Mouse (Mus musculus): Measurements from ENCODE around the gene Mki67. TPM values are rescaled to one million over a fixed set of nuclear protein-coding genes. Genes with fewer than 3 reads are reported as not detected.

Mki67 gene
- polyA plus RNA-seq, 1 experiment from 2014 or later: 65.6 TPM

DNA sequence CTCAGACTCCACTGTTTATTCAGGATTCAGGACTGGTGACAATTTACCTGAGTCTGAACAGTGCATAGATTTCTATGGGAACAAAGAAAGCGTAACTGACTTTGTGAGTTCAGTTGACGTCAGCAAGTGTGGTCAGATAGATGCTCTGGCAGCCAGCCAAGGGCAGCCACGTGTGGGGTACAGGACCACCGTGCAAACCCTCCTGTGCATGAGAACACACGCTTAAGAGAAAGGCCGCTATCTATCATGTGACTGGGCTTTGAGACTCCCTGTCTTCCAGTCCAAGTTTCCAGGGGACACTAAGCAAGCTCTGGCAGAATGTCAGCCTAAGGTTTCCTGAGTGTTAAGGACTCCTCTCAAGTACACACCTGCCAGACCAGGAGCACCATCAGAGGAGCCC is 30.4 kb upstream of the Mki67 start:
- H3K4me1 ChIP-seq (ENCODE audit: control insufficient read depth, insufficient read depth, low read length): no peaks in the 10 kb centered on the region
- no peak overlapping the region for H3K27ac ChIP-seq (replicated peaks; ENCODE audit: low read depth, low read length)
- no peaks in the 10 kb centered on the region for H3K36me3 ChIP-seq (replicated peaks; ENCODE audit: control insufficient read depth, insufficient read depth, low read depth, low read length)
- DNase-seq (ENCODE audit: low spot score): no peak
- H3K4me3 ChIP-seq (ENCODE audit: low read depth, low read length): no peak overlapping the region
- H3K27me3 ChIP-seq (ENCODE audit: control insufficient read depth, insufficient read depth, low read length): no peaks in the 10 kb centered on the region
- 69% methylated on average over 6 of the region's 6 CpGs for WGBS
- H3K9me3 ChIP-seq (replicated peaks; ENCODE audit: control insufficient read depth, low read length): no peaks in the 10 kb centered on the region
- H3K9ac ChIP-seq (replicated peaks; ENCODE audit: low read length): no peak overlapping the region
- H3K4me2 ChIP-seq (ENCODE audit: low read depth, low read length): no peak overlapping the region
- ATAC-seq (replicated peaks; ENCODE audit: insufficient number of reproducible peaks, low FRiP score, low TSS enrichment, low read depth): no peak

DNA sequence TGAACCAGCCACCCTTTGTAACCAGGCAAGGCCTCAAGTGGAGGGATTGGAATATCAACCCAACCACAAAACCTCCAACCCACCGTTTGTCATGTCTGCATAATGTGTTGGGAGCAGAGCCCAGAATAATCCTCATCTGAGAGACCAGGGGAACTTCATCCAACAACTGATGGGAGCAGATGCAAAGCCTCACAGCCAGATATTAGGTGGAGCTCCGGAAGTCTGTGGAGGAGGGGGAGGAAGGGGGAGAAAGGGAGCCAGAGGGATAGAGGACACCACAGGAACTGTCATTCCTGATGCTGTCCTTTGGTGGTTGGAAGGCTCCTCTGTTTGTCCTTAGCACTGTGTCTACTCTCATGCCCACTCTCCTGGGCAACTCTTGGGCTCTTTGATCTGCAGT is 28.9 kb upstream of the Mki67 start:
- no peak overlapping the region for H3K4me2 ChIP-seq (ENCODE audit: low read depth, low read length)
- WGBS: 85% methylated on average over 2 of the region's 2 CpGs
- no peak overlapping the region for H3K9ac ChIP-seq (replicated peaks; ENCODE audit: low read length)
- H3K4me3 ChIP-seq (ENCODE audit: low read depth, low read length): no peak overlapping the region
- H3K9me3 ChIP-seq (replicated peaks; ENCODE audit: control insufficient read depth, low read length): no peaks in the 10 kb centered on the region
- no peaks in the 10 kb centered on the region for H3K36me3 ChIP-seq (replicated peaks; ENCODE audit: control insufficient read depth, insufficient read depth, low read depth, low read length)
- DNase-seq (ENCODE audit: low spot score): no peak
- H3K4me1 ChIP-seq (ENCODE audit: control insufficient read depth, insufficient read depth, low read length): no peaks in the 10 kb centered on the region
- no peaks in the 10 kb centered on the region for H3K27me3 ChIP-seq (ENCODE audit: control insufficient read depth, insufficient read depth, low read length)
- ATAC-seq (replicated peaks; ENCODE audit: insufficient number of reproducible peaks, low FRiP score, low TSS enrichment, low read depth): no peak
- H3K27ac ChIP-seq (replicated peaks; ENCODE audit: low read depth, low read length): no peak overlapping the region

DNA sequence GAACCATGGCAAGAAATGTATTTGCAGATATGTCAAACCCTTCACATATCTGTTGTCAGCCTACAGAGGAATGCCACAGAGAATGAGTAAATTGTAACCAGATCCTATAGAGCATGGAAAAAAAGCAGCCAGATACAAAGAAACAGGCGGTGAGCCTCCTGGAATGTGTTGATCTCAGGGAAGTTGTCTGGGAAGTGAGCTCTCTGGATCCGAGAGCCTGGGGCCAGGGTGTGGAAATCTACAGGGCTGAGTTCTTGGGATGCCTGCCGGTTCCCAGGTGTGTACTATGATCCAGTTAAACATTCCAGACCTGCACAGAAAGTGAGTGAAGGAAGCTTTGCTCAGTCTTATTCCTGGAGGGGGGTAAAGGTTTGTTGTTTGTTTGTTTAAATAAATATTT is 24.3 kb upstream of the Mki67 start:
- ATAC-seq (replicated peaks; ENCODE audit: insufficient number of reproducible peaks, low FRiP score, low TSS enrichment, low read depth): no peak
- H3K4me3 ChIP-seq (ENCODE audit: low read depth, low read length): no peak overlapping the region
- H3K4me1 ChIP-seq (ENCODE audit: control insufficient read depth, insufficient read depth, low read length): no peaks in the 10 kb centered on the region
- no peak overlapping the region for H3K27ac ChIP-seq (replicated peaks; ENCODE audit: low read depth, low read length)
- H3K9ac ChIP-seq (replicated peaks; ENCODE audit: low read length): no peak overlapping the region
- H3K27me3 ChIP-seq (ENCODE audit: control insufficient read depth, insufficient read depth, low read length): no peaks in the 10 kb centered on the region
- no peak overlapping the region for H3K4me2 ChIP-seq (ENCODE audit: low read depth, low read length)
- peak; percentile 39 for DNase-seq (ENCODE audit: low spot score)
- 26% methylated on average over 3 of the region's 3 CpGs for WGBS
- no peaks in the 10 kb centered on the region for H3K9me3 ChIP-seq (replicated peaks; ENCODE audit: control insufficient read depth, low read length)
- H3K36me3 ChIP-seq (replicated peaks; ENCODE audit: control insufficient read depth, insufficient read depth, low read depth, low read length): no peaks in the 10 kb centered on the region

DNA sequence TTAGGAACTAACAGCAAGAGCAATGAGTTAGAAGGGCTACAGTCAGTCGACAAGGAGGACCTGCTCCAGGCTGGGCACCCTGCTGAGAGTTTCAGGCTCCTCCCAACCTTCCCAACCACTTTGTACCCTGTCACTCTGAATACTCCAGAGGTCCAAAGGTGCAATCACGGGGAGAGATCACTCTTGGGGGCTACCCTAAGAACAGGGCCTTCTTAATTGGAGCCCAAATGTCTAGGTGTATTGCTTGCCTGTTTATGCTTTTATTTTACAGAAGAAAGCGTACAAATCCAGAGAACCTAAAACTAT is 20.4 kb upstream of the Mki67 start:
- H3K36me3 ChIP-seq (replicated peaks; ENCODE audit: control insufficient read depth, insufficient read depth, low read depth, low read length): no peaks in the 10 kb centered on the region
- peak; percentile 50; the same call in 1 of the 2 replicates for ATAC-seq (replicated peaks; ENCODE audit: insufficient number of reproducible peaks, low FRiP score, low TSS enrichment, low read depth)
- WGBS: 46% methylated on average over 3 of the region's 3 CpGs

DNA sequence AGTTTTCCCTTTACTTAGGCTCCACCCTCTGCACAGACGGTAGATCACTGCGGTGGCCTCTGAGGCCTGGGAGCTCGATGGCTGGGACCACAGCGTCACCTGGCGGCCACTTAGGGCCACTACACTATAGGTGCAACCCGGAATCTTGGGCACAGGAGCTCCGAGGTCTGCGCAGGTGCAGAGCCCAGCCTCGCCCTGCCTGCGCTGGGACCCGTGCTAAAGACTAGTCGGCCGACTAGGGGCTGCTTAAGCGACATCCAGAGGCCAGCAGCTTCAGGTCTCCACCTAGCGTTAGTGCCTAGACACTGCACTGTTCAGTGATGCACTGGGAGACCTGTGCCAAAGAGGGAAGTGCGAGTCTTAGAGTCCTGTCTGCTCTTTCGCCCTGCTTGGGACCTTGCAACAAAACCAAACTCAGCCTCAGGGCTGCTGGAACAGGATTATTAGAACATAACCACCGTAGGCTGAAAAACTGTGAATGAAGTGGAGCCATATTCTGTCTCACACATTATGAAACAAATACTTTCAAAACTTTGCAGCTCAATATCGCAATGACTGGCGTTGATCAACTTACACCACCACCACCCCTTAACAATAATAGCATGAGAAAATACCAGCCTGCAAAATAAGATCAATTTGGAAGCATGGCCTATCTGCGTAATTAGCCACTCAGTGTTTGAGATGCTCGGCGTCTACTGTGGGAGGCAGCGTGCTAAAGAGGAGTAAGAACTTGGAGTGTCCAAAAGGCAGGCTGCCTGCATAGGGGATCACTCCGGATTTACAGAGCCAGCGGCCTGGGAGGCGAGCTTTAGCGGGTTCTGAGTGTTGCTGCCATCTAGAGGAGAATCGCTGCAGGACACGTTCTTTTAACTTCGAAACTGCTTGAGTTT is 19.8 kb upstream of the Mki67 start:
- DNase-seq (ENCODE audit: low spot score): peak; percentile 91
- no peak overlapping the region for H3K27ac ChIP-seq (replicated peaks; ENCODE audit: low read depth, low read length)
- H3K9ac ChIP-seq (replicated peaks; ENCODE audit: low read length): no peak overlapping the region
- no peaks in the 10 kb centered on the region for H3K27me3 ChIP-seq (ENCODE audit: control insufficient read depth, insufficient read depth, low read length)
- peak; percentile 92 for ATAC-seq (replicated peaks; ENCODE audit: insufficient number of reproducible peaks, low FRiP score, low TSS enrichment, low read depth)
- no peaks in the 10 kb centered on the region for H3K4me1 ChIP-seq (ENCODE audit: control insufficient read depth, insufficient read depth, low read length)
- no peaks in the 10 kb centered on the region for H3K36me3 ChIP-seq (replicated peaks; ENCODE audit: control insufficient read depth, insufficient read depth, low read depth, low read length)
- whole genome bisulfite sequencing: 18% methylated on average over 31 of the region's 31 CpGs
- H3K4me2 ChIP-seq (ENCODE audit: low read depth, low read length): peak overlapping the region; percentile 26; the same call in 1 of the 2 replicates
- H3K9me3 ChIP-seq (replicated peaks; ENCODE audit: control insufficient read depth, low read length): no peaks in the 10 kb centered on the region
- H3K4me3 ChIP-seq (ENCODE audit: low read depth, low read length): no peak overlapping the region

More for the DNA sequence above, 20.4 kb upstream of the Mki67 start:
- Histone ChIP-seq H3K27me3 (ENCODE audit: control insufficient read depth, insufficient read depth, low read length) (no peaks in the 10 kb centered on the region), H3K9me3 (replicated peaks; ENCODE audit: control insufficient read depth, low read length) (no peaks in the 10 kb centered on the region), H3K4me2 (ENCODE audit: low read depth, low read length) (no peak overlapping the region), H3K4me3 (ENCODE audit: low read depth, low read length) (no peak overlapping the region), H3K4me1 (ENCODE audit: control insufficient read depth, insufficient read depth, low read length) (no peaks in the 10 kb centered on the region), H3K9ac (replicated peaks; ENCODE audit: low read length) (no peak overlapping the region), H3K27ac (replicated peaks; ENCODE audit: low read depth, low read length) (no peak overlapping the region)
- no peak for DNase-seq (ENCODE audit: low spot score)

DNA sequence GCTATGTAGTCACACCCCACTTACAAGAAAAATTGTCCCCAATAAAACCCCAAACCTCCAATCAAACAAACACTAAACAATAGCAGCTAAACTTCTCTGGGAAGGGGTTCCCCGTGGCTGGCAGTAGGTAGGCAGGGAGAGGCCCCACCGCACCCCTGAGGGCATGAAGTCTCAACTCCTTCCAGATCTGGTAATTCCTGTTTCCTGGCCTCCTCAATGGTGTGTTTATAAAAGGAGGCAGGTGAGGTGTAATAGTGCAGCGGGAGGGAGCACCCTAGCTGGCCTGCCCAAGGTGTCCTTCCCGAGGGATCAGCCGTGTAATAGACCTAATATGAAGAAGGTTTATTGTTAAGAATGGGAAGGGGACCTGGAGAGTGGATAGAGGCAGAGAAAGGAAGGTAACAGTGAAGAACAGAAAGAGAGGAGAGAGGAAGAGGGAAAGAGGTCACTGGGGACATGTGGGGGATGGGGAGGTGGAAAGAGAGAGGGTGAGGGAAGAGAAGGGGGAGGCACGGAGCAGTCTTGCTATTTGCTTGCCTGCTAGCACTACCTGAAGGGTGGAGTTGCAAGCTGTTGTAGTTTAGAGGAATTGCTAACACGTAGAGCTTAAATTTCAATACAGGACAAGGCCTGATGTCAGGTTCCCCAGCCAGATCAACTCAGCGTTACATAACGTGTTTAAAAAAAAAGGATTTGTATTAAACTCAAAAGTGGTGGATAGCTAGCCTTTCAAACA is 18.9 kb upstream of the Mki67 start:
- peak overlapping the region; percentile 35; the same call in 1 of the 2 replicates for H3K27ac ChIP-seq (replicated peaks; ENCODE audit: low read depth, low read length)
- WGBS: 81% methylated on average over 9 of the region's 9 CpGs
- no peak overlapping the region for H3K4me3 ChIP-seq (ENCODE audit: low read depth, low read length)
- no peaks in the 10 kb centered on the region for H3K36me3 ChIP-seq (replicated peaks; ENCODE audit: control insufficient read depth, insufficient read depth, low read depth, low read length)
- H3K27me3 ChIP-seq (ENCODE audit: control insufficient read depth, insufficient read depth, low read length): no peaks in the 10 kb centered on the region
- H3K4me1 ChIP-seq (ENCODE audit: control insufficient read depth, insufficient read depth, low read length): no peaks in the 10 kb centered on the region
- no peaks in the 10 kb centered on the region for H3K9me3 ChIP-seq (replicated peaks; ENCODE audit: control insufficient read depth, low read length)
- no peak overlapping the region for H3K9ac ChIP-seq (replicated peaks; ENCODE audit: low read length)
- no peak overlapping the region for H3K4me2 ChIP-seq (ENCODE audit: low read depth, low read length)
- DNase-seq (ENCODE audit: low spot score) (no peak), ATAC-seq (replicated peaks; ENCODE audit: insufficient number of reproducible peaks, low FRiP score, low TSS enrichment, low read depth) (peak; percentile 21; the same call in 1 of the 2 replicates)

DNA sequence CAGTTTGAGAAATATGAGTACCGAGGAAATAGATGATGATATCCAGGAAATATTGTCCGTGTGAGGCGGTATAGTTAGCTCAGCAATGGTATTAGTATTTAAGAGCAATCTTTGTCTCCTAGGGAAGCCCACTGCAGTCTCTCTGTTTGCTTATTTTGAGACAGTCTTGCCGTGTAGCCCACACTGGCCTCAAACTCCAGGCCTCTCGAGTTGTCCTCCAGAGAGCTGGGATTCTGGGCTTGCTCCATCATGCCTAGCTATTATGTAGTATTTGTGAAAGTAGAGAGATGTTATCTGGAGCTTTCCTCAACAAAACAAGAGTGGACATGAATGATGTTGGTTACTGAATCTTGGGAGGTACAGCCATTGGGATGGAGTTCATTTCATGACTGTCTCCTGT is 18.2 kb upstream of the Mki67 start:
- DNase-seq (ENCODE audit: low spot score) (no peak), ATAC-seq (replicated peaks; ENCODE audit: insufficient number of reproducible peaks, low FRiP score, low TSS enrichment, low read depth) (no peak)
- no peaks in the 10 kb centered on the region for H3K9me3 ChIP-seq (replicated peaks; ENCODE audit: control insufficient read depth, low read length)
- no peaks in the 10 kb centered on the region for H3K27me3 ChIP-seq (ENCODE audit: control insufficient read depth, insufficient read depth, low read length)
- 86% methylated on average over 5 of the region's 5 CpGs for WGBS
- no peak overlapping the region for H3K27ac ChIP-seq (replicated peaks; ENCODE audit: low read depth, low read length)
- no peaks in the 10 kb centered on the region for H3K4me1 ChIP-seq (ENCODE audit: control insufficient read depth, insufficient read depth, low read length)
- no peak overlapping the region for H3K9ac ChIP-seq (replicated peaks; ENCODE audit: low read length)
- no peaks in the 10 kb centered on the region for H3K36me3 ChIP-seq (replicated peaks; ENCODE audit: control insufficient read depth, insufficient read depth, low read depth, low read length)
- H3K4me3 ChIP-seq (ENCODE audit: low read depth, low read length): no peak overlapping the region
- no peak overlapping the region for H3K4me2 ChIP-seq (ENCODE audit: low read depth, low read length)

DNA sequence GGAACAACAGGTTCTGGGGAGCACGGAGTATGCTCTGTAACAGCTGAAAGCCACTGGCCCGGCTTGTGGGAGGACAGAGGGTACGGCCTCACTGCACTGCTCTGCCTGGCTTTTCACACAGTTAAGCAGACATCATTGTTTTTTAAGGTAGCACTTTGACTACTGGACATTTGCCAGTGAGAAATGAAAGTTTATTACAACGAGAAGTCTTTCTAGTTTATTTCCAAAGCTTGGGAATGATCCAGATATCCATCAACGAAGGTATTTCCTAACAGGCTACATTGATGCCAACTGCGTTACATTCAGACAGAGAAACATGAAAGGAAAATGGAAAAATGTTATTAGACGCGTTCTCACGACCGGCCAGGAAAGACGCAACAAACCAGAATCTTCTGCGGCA is 11.9 kb upstream of the Mki67 start:
- no peak overlapping the region for H3K27ac ChIP-seq (replicated peaks; ENCODE audit: low read depth, low read length)
- H3K4me3 ChIP-seq (ENCODE audit: low read depth, low read length): no peak overlapping the region
- H3K36me3 ChIP-seq (replicated peaks; ENCODE audit: control insufficient read depth, insufficient read depth, low read depth, low read length): no peaks in the 10 kb centered on the region
- no peak overlapping the region for H3K4me2 ChIP-seq (ENCODE audit: low read depth, low read length)
- WGBS: 95% methylated on average over 12 of the region's 12 CpGs
- no peaks in the 10 kb centered on the region for H3K27me3 ChIP-seq (ENCODE audit: control insufficient read depth, insufficient read depth, low read length)
- DNase-seq (ENCODE audit: low spot score): no peak
- ATAC-seq (replicated peaks; ENCODE audit: insufficient number of reproducible peaks, low FRiP score, low TSS enrichment, low read depth): no peak
- no peak overlapping the region for H3K9ac ChIP-seq (replicated peaks; ENCODE audit: low read length)
- no peaks in the 10 kb centered on the region for H3K9me3 ChIP-seq (replicated peaks; ENCODE audit: control insufficient read depth, low read length)
- H3K4me1 ChIP-seq (ENCODE audit: control insufficient read depth, insufficient read depth, low read length): no peaks in the 10 kb centered on the region

Data from embryonic facial prominence, embryonic 11.5 days (tissue).